Mouse (Mus musculus): ENCODE data around the gene Gpr165. TPM values are rescaled to one million over a fixed set of nuclear protein-coding genes. Genes with fewer than 3 reads are reported as not detected.

Gene Gpr165
- 10 to 100 TPM in 1 of 2 experiments, 1 to 10 TPM in 1; 9.8 to 11.6 TPM for total RNA-seq (2021)

GRCm38 (mm10) chrX:96712907-96713774 is at the start of gene Gpr165:
Gene Gpr165 (plus strand): TSS chrX:96713441.
- peak; percentile 61 to 62 for DNase-seq

GRCm38 (mm10) chrX:96674871-96675270 is 38.4 kb upstream of the Gpr165 start:
- no peak for DNase-seq

Measured in layer of hippocampus, postnatal 36 days (tissue).